Mouse (Mus musculus) urinary bladder, postnatal 25 days (tissue): ENCODE data around the gene Taar2.

Experiments
- DNase-seq: peaks from one replicate; pipeline ENCODE4 v3.0.0; 2022; ENCODE audit warnings: low spot score

Taar2 gene

GRCm38 (mm10) chr10:23985546-23985945 is 47.2 kb downstream of the Taar2 start, which contains the start of gene Taar6:
Gene Taar6 (minus strand): TSS chr10:23985646.
- DNase-seq: no peak

- DNase-seq: no peak
Observed at GRCm38 (mm10) chr10:23986419-23986818, 48.0 kb downstream of the Taar2 start.
